Mouse (Mus musculus): ENCODE results near the gene Slc2a12.

Slc2a12 gene

GRCm38 (mm10) chr10:22644853-22645491, at the start of gene Slc2a12:
TSS of gene Slc2a12 (plus strand) at chr10:22645011.
- DNase-seq (ENCODE audit: low read depth, low spot score) = peak; percentile 78

- no peak for DNase-seq (ENCODE audit: low read depth, low spot score)
Measured at GRCm38 (mm10) chr10:22598908-22599480, 45.8 kb upstream of the Slc2a12 start.

DNA sequence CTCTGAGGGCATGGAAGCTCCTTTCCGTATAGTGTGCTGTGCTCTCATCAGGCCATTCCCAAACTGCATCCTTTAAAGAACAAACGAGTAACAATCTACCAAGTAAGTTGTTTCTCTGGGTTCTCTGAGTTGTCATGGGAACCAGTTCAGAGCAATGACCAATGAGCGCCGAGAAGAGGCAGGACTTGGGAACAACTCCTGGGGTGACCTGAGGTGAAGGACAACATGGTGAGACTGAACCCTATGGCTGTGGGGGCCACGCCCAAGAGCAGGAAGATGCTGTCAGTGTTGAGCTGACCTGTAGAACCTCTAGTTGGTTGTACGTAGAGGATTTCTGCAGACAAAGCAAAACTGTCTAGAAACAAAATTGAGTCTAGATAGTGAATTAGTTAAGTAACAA, 43.8 kb upstream of the Slc2a12 start:
- DNase-seq (ENCODE audit: low read depth, low spot score) = peak; percentile 66

DNA sequence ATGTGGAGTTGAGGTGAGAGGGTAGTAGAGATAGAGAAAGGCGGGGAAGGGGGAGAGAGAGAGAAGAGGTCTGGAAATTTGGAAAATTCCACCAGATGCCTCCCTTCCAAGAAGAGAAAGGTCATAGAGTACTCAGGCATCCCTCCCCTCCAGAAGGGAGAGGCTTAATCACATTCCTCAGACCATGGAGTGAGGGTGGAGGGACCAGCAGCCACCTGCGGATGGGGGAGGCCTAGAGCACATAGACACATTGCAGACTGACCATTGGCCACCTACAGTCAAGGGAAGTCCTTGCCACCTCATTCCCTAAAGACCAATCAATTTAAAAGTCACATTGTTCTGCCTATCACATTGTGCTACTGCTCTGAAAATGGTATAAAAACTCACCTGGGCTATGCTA, 40.0 kb upstream of the Slc2a12 start:
- peak; percentile 65 for DNase-seq (ENCODE audit: low read depth, low spot score)

DNA sequence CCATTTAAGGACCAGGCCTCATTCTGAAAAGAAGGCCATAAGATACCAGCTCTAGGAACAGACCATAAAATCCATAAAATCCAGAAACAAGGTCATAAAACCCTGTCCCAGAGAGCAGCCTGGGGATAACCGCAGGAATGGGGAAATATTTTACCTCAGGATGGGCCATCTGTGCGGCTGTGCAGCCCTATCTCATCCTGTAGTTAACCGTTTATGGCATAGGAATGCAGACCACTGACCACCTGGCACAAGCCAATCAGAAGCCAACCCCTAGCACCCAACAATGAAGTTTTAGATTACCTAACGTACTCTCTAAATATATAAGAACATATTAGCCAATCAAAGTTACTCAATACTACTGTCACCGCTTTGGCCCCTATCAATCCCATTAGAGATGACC, 36.5 kb upstream of the Slc2a12 start:
- DNase-seq (ENCODE audit: low read depth, low spot score) = no peak

GRCm38 (mm10) chr10:22608799-22609357, 35.9 kb upstream of the Slc2a12 start:
- DNase-seq (ENCODE audit: low read depth, low spot score) = peak; percentile 80

DNA sequence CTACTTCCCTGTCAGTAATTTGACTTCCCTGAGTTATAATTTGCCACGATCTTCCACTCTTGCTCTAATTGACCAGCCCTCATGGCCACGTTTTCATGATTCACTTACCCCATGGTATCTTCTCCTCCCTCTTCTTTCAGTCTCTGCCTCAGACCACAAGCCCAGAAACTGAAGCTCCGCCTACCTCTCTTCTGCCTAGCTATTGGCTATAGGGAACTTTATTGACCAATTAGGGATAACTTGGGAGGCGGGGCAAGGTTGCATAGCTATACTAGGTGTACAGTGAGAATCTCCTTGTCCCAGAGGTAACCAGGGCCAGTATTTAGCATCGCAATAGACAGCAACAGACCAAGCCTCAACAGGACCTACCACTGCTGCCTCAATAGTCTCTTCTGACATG, 31.5 kb upstream of the Slc2a12 start:
- peak; percentile 63 for DNase-seq (ENCODE audit: low read depth, low spot score)

DNA sequence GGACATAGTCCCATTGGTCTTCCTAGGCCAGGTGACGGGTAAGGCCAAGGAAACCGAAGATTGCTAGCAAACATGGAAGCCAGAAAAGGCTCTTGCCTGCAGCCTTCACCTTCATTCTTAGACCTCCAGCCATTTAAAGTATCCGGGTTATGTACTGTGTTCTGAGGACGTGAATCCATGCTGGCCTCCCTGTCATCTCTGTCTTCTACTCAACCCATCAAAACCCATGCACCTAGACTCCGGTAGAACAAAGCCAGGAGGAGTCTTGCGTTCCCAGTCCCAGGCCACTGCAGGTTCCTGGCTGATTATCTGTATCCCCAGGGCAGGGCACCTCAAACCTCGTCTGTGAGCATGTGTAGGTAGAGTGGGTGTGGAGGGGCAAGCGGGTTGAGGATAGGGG, 30.3 kb upstream of the Slc2a12 start:
- DNase-seq (ENCODE audit: low read depth, low spot score) = no peak

GRCm38 (mm10) chr10:22615309-22615708, 29.5 kb upstream of the Slc2a12 start:
- DNase-seq (ENCODE audit: low read depth, low spot score) = no peak

DNA sequence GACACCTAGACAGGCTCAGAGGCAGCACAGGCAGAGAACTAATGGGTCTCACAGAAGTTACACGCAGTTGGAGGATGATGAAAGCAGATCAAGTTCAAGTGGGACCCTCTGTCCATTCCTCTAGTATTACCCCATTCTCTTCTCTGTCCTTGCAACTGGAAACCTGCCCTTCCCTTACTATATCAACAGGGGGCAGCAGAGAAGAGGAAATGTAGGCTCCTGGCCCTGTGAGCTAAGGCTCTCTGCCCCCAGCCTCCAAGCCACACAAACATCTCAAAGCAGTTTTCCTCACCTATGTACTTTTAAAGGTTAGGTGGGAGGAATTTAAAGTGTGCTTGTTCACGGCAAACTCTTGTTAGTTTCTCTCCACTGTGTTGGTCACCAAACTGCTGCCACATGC, 26.0 kb upstream of the Slc2a12 start:
- peak; percentile 47 for DNase-seq (ENCODE audit: low read depth, low spot score)

DNA sequence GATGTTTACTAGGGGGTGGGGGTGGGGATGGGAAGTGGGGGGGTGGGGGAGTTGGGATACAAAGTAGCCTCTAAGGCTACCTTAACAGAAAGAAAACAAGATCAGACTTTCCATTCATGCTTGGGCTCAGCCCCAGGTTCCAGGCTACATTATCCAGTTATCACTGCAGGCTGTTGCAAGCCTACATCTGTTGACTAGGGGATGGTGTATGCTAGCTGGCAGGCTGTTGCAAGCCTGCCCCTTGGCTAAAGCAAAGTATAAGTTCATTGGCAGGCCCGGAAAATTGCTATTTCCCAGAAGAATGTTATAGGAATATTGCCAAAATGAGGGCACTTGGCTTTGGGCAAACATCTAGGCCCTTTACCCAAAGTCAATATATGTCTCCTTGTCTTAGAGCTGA, 16.0 kb upstream of the Slc2a12 start:
- no peak for DNase-seq (ENCODE audit: low read depth, low spot score)

DNA sequence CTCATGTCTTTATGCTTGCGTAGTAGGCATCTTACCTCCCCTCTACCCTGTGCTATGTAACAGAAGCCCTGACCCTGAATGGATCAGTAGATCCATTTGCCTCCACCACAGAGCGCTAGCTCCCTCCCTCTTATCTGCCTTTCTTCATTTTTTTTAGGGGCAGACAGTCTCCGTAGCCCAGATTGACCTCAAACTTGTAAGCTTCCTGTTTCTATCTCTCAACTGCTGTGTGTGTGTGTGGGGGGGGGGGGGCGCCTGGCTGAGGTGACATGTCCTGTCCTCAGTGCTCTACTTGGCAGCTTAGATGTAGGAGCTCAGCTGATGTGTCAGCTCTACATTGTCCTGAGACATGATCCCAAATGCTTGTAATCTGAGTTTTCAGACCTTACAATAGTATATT, 13.7 kb upstream of the Slc2a12 start:
- no peak for DNase-seq (ENCODE audit: low read depth, low spot score)

DNA sequence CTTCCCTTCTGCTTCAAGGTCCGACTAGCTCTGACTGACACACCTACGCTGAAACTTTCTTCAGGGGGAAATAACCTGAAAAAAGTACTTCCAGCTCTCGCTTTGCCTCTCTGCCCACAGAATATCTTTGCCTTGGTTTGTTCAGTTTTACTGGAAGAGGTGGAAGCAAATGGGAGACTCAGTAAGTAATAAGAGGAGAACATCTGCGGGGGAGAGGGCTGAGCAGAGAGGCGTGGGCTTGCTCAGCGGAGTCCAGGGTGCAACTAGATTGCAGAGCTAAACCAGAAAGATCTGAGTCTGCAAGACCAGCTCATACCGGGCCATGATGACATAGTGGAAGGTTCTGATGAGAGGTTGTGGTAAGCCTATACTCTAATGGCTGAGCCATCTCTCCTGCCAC, 13.3 kb upstream of the Slc2a12 start:
- no peak for DNase-seq (ENCODE audit: low read depth, low spot score)

DNA sequence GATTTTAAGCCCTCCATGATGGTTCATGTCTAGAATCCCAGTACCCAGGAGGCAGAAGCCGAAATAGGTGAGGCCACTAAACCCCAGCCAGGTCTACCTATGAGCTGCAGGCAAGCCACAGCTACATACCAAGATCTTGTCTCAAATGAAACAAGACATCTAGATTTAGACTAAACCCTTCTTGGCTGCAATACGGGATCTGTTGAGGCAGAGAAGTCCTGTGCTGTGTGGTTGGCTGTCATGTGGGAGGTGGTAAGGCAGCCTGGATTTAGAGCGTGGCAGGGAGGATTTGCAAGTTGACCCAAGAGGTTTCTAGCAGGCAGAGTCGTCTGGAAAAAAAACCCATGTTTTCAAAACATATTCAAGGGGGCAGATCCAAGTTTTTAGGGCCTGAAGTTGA, 12.9 kb upstream of the Slc2a12 start:
- no peak for DNase-seq (ENCODE audit: low read depth, low spot score)

DNA sequence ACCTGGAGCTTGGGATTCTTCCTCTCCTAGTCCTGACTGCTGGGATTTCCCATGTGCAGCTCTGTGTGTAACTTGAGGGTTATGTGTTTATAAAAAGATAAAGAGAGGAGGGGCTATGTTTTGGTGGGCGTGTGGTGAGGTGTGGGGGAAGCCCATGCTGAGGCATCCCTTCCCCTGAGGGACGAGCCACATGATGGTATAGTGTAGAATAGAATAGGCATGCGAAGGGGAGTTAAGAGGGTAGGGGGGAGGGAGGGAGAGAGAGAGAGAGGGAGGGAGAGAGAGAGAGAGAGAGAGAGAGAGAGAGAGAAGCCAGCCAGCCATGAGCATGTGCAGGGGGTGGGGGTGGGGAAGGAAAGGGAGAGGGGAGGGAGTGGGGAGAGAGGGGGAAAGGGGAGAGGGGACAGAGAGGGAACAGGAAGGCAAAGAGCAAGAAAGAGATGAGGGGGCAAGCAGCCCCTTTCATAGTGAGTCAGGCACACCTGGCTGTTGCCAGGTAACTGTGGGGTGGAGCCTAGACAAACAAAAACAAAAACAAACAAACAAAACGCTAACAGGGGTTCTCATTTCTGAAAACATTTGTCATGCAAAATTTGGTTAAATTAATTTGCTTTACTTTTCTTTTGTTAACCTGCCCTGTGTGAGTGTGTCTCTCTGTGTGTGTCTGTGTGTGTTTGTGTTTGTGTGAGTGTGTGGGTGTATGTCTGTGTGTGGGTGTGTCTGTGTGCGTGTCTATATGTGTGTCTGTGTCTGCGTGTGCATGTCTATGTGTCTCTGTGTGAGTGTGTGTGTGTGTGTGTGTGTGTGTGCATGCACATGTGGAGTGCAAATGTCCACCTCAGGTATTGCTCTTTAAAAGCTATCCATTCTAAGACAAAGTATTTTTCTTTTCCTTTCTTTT, 11.2 kb upstream of the Slc2a12 start:
- no peak for DNase-seq (ENCODE audit: low read depth, low spot score)

DNA sequence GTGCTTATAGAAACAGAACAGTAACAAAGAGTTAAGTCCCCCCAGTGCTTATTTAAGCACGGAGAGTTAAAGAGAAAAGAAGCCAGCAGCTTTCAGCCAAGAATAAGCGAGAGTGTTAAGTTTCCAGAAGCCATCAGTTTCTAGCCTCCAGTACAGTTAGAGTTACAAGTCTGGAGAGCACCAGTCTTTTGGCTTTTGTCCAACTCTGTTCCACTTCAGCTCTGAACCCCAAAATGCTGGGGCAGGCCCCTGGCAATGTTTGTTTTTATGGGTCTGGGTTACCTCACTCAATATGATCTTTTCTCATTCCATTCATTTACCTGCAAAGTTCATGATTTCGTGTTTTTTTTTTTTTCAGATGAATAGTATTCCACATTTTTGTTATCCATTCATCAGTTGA, 7.6 kb upstream of the Slc2a12 start:
- DNase-seq (ENCODE audit: low read depth, low spot score) = no peak

DNA sequence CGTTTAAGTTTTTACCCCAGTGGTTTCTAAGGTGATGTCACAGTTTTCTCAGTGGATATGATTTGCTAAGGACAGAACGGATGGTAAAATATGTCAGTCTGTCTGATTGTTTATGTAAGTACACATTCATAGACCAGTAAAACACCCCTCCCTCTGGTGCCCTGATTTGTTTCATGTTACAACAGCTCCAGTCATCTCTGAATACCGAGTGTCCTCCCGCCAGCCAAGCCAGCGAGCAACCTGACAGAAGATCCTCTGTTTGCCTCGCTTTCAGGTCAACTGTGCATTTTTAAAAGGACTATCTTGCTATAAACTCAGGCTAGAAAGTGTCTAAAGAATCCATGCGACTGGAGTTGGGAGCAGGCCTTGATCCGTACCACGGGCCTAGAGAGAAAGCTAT, 640 bp upstream of the Slc2a12 start:
- DNase-seq (ENCODE audit: low read depth, low spot score) = no peak

DNA sequence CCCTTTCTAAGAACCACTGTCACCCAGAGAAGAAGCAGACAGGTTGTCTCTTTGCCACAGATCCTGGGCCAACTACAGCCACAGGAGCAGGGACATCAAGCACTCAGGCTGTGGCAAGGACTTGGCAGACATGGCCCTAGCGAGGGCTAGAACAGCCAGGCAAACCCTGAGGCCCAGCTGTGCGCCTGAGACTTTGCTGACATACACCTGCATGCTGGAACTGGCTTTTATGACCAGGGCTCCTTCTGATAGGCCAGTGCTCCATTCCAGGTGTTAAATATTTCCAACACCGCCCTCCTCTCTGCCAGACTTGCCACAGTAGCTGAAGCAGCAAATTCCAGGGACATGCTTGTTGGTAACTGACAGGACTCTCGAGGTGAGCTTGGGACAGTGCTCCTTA, 3.9 kb downstream of the Slc2a12 start:
- no peak for DNase-seq (ENCODE audit: low read depth, low spot score)

GRCm38 (mm10) chr10:22653820-22654219, 9.0 kb downstream of the Slc2a12 start:
- DNase-seq (ENCODE audit: low read depth, low spot score) = no peak

GRCm38 (mm10) chr10:22658534-22659385, 13.9 kb downstream of the Slc2a12 start:
- DNase-seq (ENCODE audit: low read depth, low spot score) = no peak

- DNase-seq (ENCODE audit: low read depth, low spot score) = no peak
Measured at GRCm38 (mm10) chr10:22659386-22659725, 14.5 kb downstream of the Slc2a12 start.
